ENCODE assay signal across 22 mouse cellular contexts in the genomic region with DNA sequence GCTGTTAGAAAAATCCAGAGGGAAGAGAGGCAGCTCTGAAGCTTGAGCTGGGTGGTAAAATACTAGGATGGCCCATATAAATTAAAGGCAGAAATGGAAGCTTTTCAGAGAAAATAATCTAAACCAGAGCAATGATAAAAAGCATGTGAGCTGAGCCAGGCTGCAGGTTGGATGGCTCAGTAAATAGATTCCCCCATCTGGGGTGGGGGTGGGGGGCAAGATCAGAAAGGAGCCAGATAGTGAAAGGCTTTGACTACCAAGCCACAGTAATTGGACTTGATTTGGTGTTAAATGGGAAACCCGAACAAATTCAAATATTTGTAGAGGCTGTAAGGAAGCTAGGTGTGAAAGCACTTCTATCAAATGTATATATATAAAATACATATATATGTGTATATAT.
"Had no signal": no experiment of that assay in that cellular context is flagged by ENCODE, and none has a peak within 500 bp of the region (broad histone marks: within the 10 kb centered on the region; RNA-seq: fewer than 3 reads in every experiment).

No protein-coding gene starts in this region.

- DNase-seq: gastrocnemius, adult 2 months; gastrocnemius, postnatal 10 days; gastrocnemius, postnatal 25 days; heart, adult 18-20 months; heart, postnatal 10 days; heart, postnatal 4 days; kidney, adult 18-20 months; kidney, adult 8-10 months; kidney, postnatal 10 days; kidney, postnatal 25 days; kidney, postnatal 4 days; layer of hippocampus, postnatal 36 days; lung, adult 18-20 months had no signal

- H3K27me3 ChIP-seq: hindbrain, embryonic 12.5 days; intestine, embryonic 15.5 days; limb, embryonic 13.5 days; limb, embryonic 15.5 days had no signal

- H3K4me3 ChIP-seq: gastrocnemius, adult 2 months; hindbrain, embryonic 12.5 days; intestine, embryonic 15.5 days; layer of hippocampus, adult 2 months; left cerebral cortex, adult 2 months; limb, embryonic 13.5 days; limb, embryonic 15.5 days had no signal

- H3K27ac ChIP-seq: gastrocnemius, adult 2 months; hindbrain, embryonic 10.5 days; hindbrain, embryonic 12.5 days; hindbrain, embryonic 14.5 days; intestine, embryonic 15.5 days; left cerebral cortex, adult 2 months; limb, embryonic 13.5 days; limb, embryonic 15.5 days; liver, embryonic 14.5 days had no signal
